Mouse (Mus musculus): ENCODE data around the gene Nebl. TPM values are rescaled to one million over a fixed set of nuclear protein-coding genes. Genes with fewer than 3 reads are reported as not detected.

The Nebl gene
- polyA plus RNA-seq, 1 experiment from 2014 or later = 13.8 TPM

- H3K4me1 ChIP-seq (ENCODE audit: control insufficient read depth, insufficient read depth, low read length) = no peaks in the 10 kb centered on the region
- H3K9ac ChIP-seq (ENCODE audit: low read depth, low read length) = no peak overlapping the region
- ATAC-seq = peak; percentile 79
- no peaks in the 10 kb centered on the region for H3K9me3 ChIP-seq (replicated peaks; ENCODE audit: control insufficient read depth, low read length, poor library complexity, severe bottlenecking)
- H3K36me3 ChIP-seq (ENCODE audit: control insufficient read depth, insufficient read depth, low read length) = no peaks in the 10 kb centered on the region
- H3K27ac ChIP-seq (ENCODE audit: low read length) = no peak overlapping the region
- H3K4me3 ChIP-seq (ENCODE audit: low read depth, low read length) = no peak overlapping the region
- H3K27me3 ChIP-seq (ENCODE audit: control insufficient read depth, insufficient read depth, low read depth, low read length) = no peaks in the 10 kb centered on the region
- no peak overlapping the region for H3K4me2 ChIP-seq (ENCODE audit: low read length)
- WGBS = 5% methylated on average over 1 of the region's 1 CpGs
Observed at GRCm38 (mm10) chr2:17422967-17423366, 308.3 kb downstream of the Nebl start.

DNA sequence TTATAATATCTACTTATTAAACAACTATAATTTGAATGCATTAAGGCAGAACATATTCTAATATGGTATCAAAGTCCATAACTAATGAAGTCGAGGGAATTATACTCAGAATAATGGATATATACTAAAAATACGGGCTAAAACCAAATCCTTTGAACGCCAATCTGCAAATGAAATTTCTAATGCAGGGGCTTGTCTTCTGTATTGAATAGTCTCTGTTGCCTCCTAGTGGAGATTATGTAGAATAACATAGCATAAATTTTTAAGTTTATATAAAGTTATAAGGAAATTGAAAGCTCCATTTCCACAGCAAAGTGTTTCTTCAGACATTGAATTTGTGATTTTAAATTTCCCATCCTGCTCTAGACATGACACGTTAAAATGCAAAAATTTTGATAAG, 315.9 kb downstream of the Nebl start:
- Histone ChIP-seq H3K27ac (ENCODE audit: low read length) (no peak overlapping the region), H3K4me2 (ENCODE audit: low read length) (no peak overlapping the region), H3K27me3 (ENCODE audit: control insufficient read depth, insufficient read depth, low read depth, low read length) (no peaks in the 10 kb centered on the region), H3K36me3 (ENCODE audit: control insufficient read depth, insufficient read depth, low read length) (no peaks in the 10 kb centered on the region), H3K4me3 (ENCODE audit: low read depth, low read length) (no peak overlapping the region), H3K4me1 (ENCODE audit: control insufficient read depth, insufficient read depth, low read length) (no peaks in the 10 kb centered on the region), H3K9ac (ENCODE audit: low read depth, low read length) (no peak overlapping the region), H3K9me3 (replicated peaks; ENCODE audit: control insufficient read depth, low read length, poor library complexity, severe bottlenecking) (no peaks in the 10 kb centered on the region)
- no peak for ATAC-seq
- 15% methylated on average over 4 of the region's 4 CpGs for WGBS

DNA sequence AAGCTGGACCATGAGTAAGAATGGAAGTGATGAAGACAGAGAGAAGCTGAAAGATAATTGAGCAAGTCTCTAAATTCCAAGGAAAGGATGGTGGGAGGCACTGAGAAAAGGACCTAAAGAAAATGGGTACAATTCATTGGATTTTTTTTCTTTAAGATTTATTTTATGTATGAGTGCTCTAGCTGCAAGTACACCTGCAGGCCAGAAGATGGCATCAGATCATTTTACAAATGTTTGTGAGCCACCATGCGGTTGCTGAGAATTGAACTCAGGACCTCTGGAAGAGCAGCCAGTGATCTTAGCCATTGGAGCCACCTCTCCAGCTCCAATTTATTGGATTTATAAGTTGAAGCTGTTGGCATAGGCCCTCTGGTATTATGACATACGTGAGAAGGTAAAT, 316.9 kb downstream of the Nebl start:
- Histone ChIP-seq H3K36me3 (ENCODE audit: control insufficient read depth, insufficient read depth, low read length) (no peaks in the 10 kb centered on the region), H3K27me3 (ENCODE audit: control insufficient read depth, insufficient read depth, low read depth, low read length) (no peaks in the 10 kb centered on the region), H3K4me2 (ENCODE audit: low read length) (no peak overlapping the region), H3K4me1 (ENCODE audit: control insufficient read depth, insufficient read depth, low read length) (no peaks in the 10 kb centered on the region), H3K9ac (ENCODE audit: low read depth, low read length) (no peak overlapping the region), H3K27ac (ENCODE audit: low read length) (no peak overlapping the region), H3K9me3 (replicated peaks; ENCODE audit: control insufficient read depth, low read length, poor library complexity, severe bottlenecking) (no peaks in the 10 kb centered on the region), H3K4me3 (ENCODE audit: low read depth, low read length) (no peak overlapping the region)
- ATAC-seq = no peak
- 80% methylated on average over 2 of the region's 2 CpGs for WGBS

DNA sequence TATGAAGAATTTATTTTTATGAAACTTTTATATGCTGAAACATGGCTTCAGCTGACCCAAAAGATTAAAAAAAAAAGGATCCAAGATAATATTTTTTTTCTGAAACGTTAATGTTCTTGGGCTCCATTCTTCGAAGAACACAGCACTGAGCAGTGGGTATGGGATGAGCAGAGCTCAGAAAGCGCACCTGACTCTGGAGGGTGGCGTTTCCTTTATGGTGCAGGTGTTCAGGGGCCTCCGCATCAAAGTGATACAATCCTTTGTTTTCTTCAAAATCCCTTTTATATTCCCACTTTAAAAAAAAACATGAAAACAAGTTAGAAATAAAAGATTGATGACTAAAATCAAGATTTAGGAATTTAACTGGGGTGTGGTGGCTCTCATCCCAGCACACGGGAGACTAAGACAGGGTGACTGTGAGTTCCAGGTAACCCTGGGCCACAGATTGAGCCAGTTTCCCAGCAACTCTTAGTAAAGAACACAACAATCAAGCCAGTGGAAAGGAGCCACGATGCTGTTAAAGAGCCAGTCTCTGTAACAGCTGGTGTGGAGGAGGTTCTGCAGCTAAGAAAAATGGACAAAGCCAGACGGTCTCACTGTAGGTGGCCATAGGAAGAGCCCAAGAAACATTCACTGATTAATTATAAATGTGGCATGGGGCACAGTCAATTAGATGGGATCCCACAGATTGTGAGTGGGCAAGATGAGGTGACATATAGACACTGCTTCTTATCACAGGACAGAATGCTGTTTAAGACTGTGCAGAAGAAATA, 317.6 kb downstream of the Nebl start:
- Histone ChIP-seq H3K36me3 (ENCODE audit: control insufficient read depth, insufficient read depth, low read length) (no peaks in the 10 kb centered on the region), H3K9me3 (replicated peaks; ENCODE audit: control insufficient read depth, low read length, poor library complexity, severe bottlenecking) (no peaks in the 10 kb centered on the region), H3K4me3 (ENCODE audit: low read depth, low read length) (no peak overlapping the region), H3K4me2 (ENCODE audit: low read length) (no peak overlapping the region), H3K4me1 (ENCODE audit: control insufficient read depth, insufficient read depth, low read length) (no peaks in the 10 kb centered on the region), H3K27ac (ENCODE audit: low read length) (no peak overlapping the region), H3K27me3 (ENCODE audit: control insufficient read depth, insufficient read depth, low read depth, low read length) (no peaks in the 10 kb centered on the region), H3K9ac (ENCODE audit: low read depth, low read length) (no peak overlapping the region)
- no peak for ATAC-seq
- WGBS = 71% methylated on average over 8 of the region's 8 CpGs

- ATAC-seq = no peak
- no peak overlapping the region for H3K9ac ChIP-seq (ENCODE audit: low read depth, low read length)
- H3K4me2 ChIP-seq (ENCODE audit: low read length) = no peak overlapping the region
- 77% methylated on average over 5 of the region's 5 CpGs for WGBS
- no peak overlapping the region for H3K4me3 ChIP-seq (ENCODE audit: low read depth, low read length)
- H3K4me1 ChIP-seq (ENCODE audit: control insufficient read depth, insufficient read depth, low read length) = no peaks in the 10 kb centered on the region
- H3K27me3 ChIP-seq (ENCODE audit: control insufficient read depth, insufficient read depth, low read depth, low read length) = no peaks in the 10 kb centered on the region
- H3K9me3 ChIP-seq (replicated peaks; ENCODE audit: control insufficient read depth, low read length, poor library complexity, severe bottlenecking) = no peaks in the 10 kb centered on the region
- H3K36me3 ChIP-seq (ENCODE audit: control insufficient read depth, insufficient read depth, low read length) = no peaks in the 10 kb centered on the region
- H3K27ac ChIP-seq (ENCODE audit: low read length) = no peak overlapping the region
Observed at GRCm38 (mm10) chr2:17409276-17409675, 322.0 kb downstream of the Nebl start.

GRCm38 (mm10) chr2:17405899-17406531, 325.2 kb downstream of the Nebl start:
- Histone ChIP-seq H3K4me3 (ENCODE audit: low read depth, low read length) (no peak overlapping the region), H3K36me3 (ENCODE audit: control insufficient read depth, insufficient read depth, low read length) (no peaks in the 10 kb centered on the region), H3K27me3 (ENCODE audit: control insufficient read depth, insufficient read depth, low read depth, low read length) (no peaks in the 10 kb centered on the region), H3K4me2 (ENCODE audit: low read length) (no peak overlapping the region), H3K9ac (ENCODE audit: low read depth, low read length) (no peak overlapping the region), H3K4me1 (ENCODE audit: control insufficient read depth, insufficient read depth, low read length) (no peaks in the 10 kb centered on the region), H3K27ac (ENCODE audit: low read length) (no peak overlapping the region), H3K9me3 (replicated peaks; ENCODE audit: control insufficient read depth, low read length, poor library complexity, severe bottlenecking) (no peaks in the 10 kb centered on the region)
- 84% methylated on average over 4 of the region's 4 CpGs for WGBS
- no peak for ATAC-seq

DNA sequence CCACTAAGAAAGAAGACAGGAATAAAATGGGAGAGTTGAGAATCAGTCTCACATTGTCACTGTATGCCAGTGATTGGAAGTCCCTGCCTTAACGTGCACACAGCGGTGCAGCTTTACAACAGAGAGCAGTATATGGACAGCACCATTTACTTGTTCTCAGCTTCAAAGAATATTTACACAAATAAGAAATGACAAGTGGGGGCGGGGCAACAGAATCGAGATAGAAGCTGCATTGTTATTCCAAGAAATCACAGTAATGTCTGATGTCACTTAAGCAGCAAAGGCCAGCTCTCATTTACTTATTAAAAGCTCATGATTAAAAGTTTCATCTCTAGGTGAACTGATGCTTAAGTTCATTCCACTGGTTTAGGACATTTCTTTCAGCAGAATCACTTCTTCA, 328.8 kb downstream of the Nebl start:
- Histone ChIP-seq H3K4me3 (ENCODE audit: low read depth, low read length) (no peak overlapping the region), H3K4me2 (ENCODE audit: low read length) (no peak overlapping the region), H3K27me3 (ENCODE audit: control insufficient read depth, insufficient read depth, low read depth, low read length) (no peaks in the 10 kb centered on the region), H3K9me3 (replicated peaks; ENCODE audit: control insufficient read depth, low read length, poor library complexity, severe bottlenecking) (no peaks in the 10 kb centered on the region), H3K27ac (ENCODE audit: low read length) (no peak overlapping the region), H3K9ac (ENCODE audit: low read depth, low read length) (no peak overlapping the region), H3K4me1 (ENCODE audit: control insufficient read depth, insufficient read depth, low read length) (no peaks in the 10 kb centered on the region), H3K36me3 (ENCODE audit: control insufficient read depth, insufficient read depth, low read length) (no peaks in the 10 kb centered on the region)
- WGBS = 61% methylated on average over 4 of the region's 4 CpGs
- ATAC-seq = no peak

DNA sequence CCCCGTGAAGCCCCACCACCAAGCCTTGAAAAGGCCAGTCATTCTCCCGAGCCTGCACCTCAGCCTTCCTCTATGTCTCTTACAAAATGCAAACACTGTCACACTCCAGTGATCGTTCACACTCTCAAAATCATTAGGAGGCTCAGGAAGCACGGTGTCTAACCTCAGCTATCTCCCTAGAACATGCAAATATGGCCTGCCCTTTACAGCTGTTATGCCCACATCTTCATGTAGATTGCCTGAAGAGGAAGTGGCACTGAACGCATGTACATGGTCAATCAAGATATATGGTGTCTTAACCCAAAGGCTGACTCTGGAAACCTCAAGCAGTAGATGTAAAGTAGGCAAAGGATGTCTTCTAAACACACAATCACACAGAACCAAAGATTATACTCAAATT, 335.0 kb downstream of the Nebl start:
- Histone ChIP-seq H3K9ac (ENCODE audit: low read depth, low read length) (no peak overlapping the region), H3K4me3 (ENCODE audit: low read depth, low read length) (no peak overlapping the region), H3K4me1 (ENCODE audit: control insufficient read depth, insufficient read depth, low read length) (no peaks in the 10 kb centered on the region), H3K27ac (ENCODE audit: low read length) (no peak overlapping the region), H3K27me3 (ENCODE audit: control insufficient read depth, insufficient read depth, low read depth, low read length) (no peaks in the 10 kb centered on the region), H3K36me3 (ENCODE audit: control insufficient read depth, insufficient read depth, low read length) (no peaks in the 10 kb centered on the region), H3K4me2 (ENCODE audit: low read length) (no peak overlapping the region), H3K9me3 (replicated peaks; ENCODE audit: control insufficient read depth, low read length, poor library complexity, severe bottlenecking) (no peaks in the 10 kb centered on the region)
- 78% methylated on average over 5 of the region's 5 CpGs for WGBS
- no peak for ATAC-seq

GRCm38 (mm10) chr2:17391389-17391788, 339.9 kb downstream of the Nebl start:
- Histone ChIP-seq H3K4me2 (ENCODE audit: low read length) (no peak overlapping the region), H3K4me3 (ENCODE audit: low read depth, low read length) (no peak overlapping the region), H3K9me3 (replicated peaks; ENCODE audit: control insufficient read depth, low read length, poor library complexity, severe bottlenecking) (no peaks in the 10 kb centered on the region), H3K4me1 (ENCODE audit: control insufficient read depth, insufficient read depth, low read length) (no peaks in the 10 kb centered on the region), H3K9ac (ENCODE audit: low read depth, low read length) (no peak overlapping the region), H3K27me3 (ENCODE audit: control insufficient read depth, insufficient read depth, low read depth, low read length) (no peaks in the 10 kb centered on the region), H3K36me3 (ENCODE audit: control insufficient read depth, insufficient read depth, low read length) (no peaks in the 10 kb centered on the region), H3K27ac (ENCODE audit: low read length) (no peak overlapping the region)
- no peak for ATAC-seq
- 89% methylated on average over 5 of the region's 5 CpGs for WGBS
